Mouse (Mus musculus) midbrain, postnatal 0 days (tissue): ENCODE data around the gene Flt1. TPM values are rescaled to one million over a fixed set of nuclear protein-coding genes. Genes with fewer than 3 reads are reported as not detected.

ENCODE experiments used
- ATAC-seq: fragments of 200-750 bp; cut with Nextera tagmentation; 2 replicates; pipeline ENCODE4 v1.8.0; 2017; ENCODE audit warnings: moderate number of reproducible peaks, mild to moderate bottlenecking, moderate TSS enrichment, moderate library complexity; ENCODE audit not compliant: low FRiP score
- DNase-seq: peaks from one replicate; pipeline ENCODE4 v3.0.0-alpha.2; 2015; ENCODE audit warnings: low spot score
- H3K27ac ChIP-seq: fragments of 300-500 bp; sonication (generic); 2 replicates; pipeline ENCODE4 v1.5.1; 2014; ENCODE audit warnings: low read depth, mild to moderate bottlenecking, low read length, mixed read lengths
- H3K27me3 ChIP-seq: fragments of 300-500 bp; sonication (generic); 2 replicates; pipeline ENCODE4 v1.6.1; 2014; ENCODE audit warnings: low read length, control low read depth, mixed read lengths; ENCODE audit not compliant: insufficient read depth
- H3K36me3 ChIP-seq: fragments of 300-500 bp; sonication (generic); 2 replicates; pipeline ENCODE4 v1.6.1; 2014; ENCODE audit warnings: low read length, control low read depth, mixed read lengths; ENCODE audit not compliant: insufficient read depth
- H3K4me1 ChIP-seq: fragments of 300-500 bp; sonication (generic); 2 replicates; pipeline ENCODE4 v1.6.1; 2014; ENCODE audit warnings: mild to moderate bottlenecking, control low read depth, antibody characterized with exemption, low read length, mixed read lengths; ENCODE audit not compliant: insufficient read depth
- H3K4me2 ChIP-seq: fragments of 300-500 bp; sonication (generic); 2 replicates; pipeline ENCODE4 v1.6.1; 2014; ENCODE audit warnings: low read depth, mild to moderate bottlenecking, low read length, mixed read lengths; ENCODE audit not compliant: poor library complexity, severe bottlenecking
- H3K4me3 ChIP-seq: fragments of 300-500 bp; sonication (generic); 2 replicates; pipeline ENCODE4 v1.5.1; 2014; ENCODE audit warnings: low read depth, mild to moderate bottlenecking, low read length, moderate library complexity
- H3K9ac ChIP-seq: fragments of 300-500 bp; sonication (generic); replicated peaks from 2 replicates; pipeline ENCODE4 v1.6.1; 2014; ENCODE audit warnings: mild to moderate bottlenecking, low read length, moderate library complexity, mixed read lengths; ENCODE audit not compliant: poor library complexity, severe bottlenecking
- H3K9me3 ChIP-seq: fragments of 300-500 bp; sonication (generic); 2 replicates; pipeline ENCODE4 v1.6.1; 2016; ENCODE audit warnings: low read length, control low read depth
- CTCF ChIP-seq: IDR thresholded peaks from 2 replicates; pipeline ENCODE4 v1.5.1; 2016; ENCODE audit warnings: antibody characterized with exemption, mild to moderate bottlenecking
- WGBS: fragments of 180-500 bp; shearing (Covaris S2); extraction: QIAGEN DNeasy Blood & Tissue Kit; methylation state at CpG from one replicate; pipeline ENCODE4 v1.1.7; 2014; 5-methylcytosine and 5-hydroxymethylcytosine counted together
- polyA plus RNA-seq: library from polyadenylated mRNA; unstranded; fragments of >200 nt; fragmentation: Nextera tagmentation; extraction: Ambion mirVana; gene quantifications from 2 replicates; pipeline ENCODE4 v1.2.1, GENCODE M21; 2015
- total RNA-seq: library from RNA; depleted of rRNA; stranded (reverse); fragments of >200 nt; gene quantifications from 2 replicates; pipeline ENCODE4 v1.2.3, GENCODE M21; 2014

Gene Flt1
- total and polyA plus RNA-seq, 2 experiments from 2014 or later, result 9.0 to 15.2 TPM

- H3K27me3 ChIP-seq, result peaks cover 16% of the 10 kb centered on the region
- no peak overlapping the region for H3K9ac ChIP-seq
- H3K27ac ChIP-seq, result no peak overlapping the region
- no peaks in the 10 kb centered on the region for H3K36me3 ChIP-seq
- no peaks in the 10 kb centered on the region for H3K4me1 ChIP-seq
- TF ChIP-seq CTCF, result peak; percentile 43
- ATAC-seq, result no peak
- H3K4me3 ChIP-seq, result no peak overlapping the region
- no peak overlapping the region for H3K4me2 ChIP-seq
- no peak for DNase-seq
- 75% methylated on average over 15 of the region's 15 CpGs for WGBS
- H3K9me3 ChIP-seq, result no peaks in the 10 kb centered on the region
Measured at GRCm38 (mm10) chr5:147716697-147717217, 9.1 kb downstream of the Flt1 start.

- Histone ChIP-seq H3K4me1 (no peaks in the 10 kb centered on the region), H3K9ac (no peak overlapping the region), H3K36me3 (no peaks in the 10 kb centered on the region), H3K27me3 (peaks cover 12% of the 10 kb centered on the region), H3K4me3 (no peak overlapping the region), H3K27ac (no peak overlapping the region), H3K9me3 (no peaks in the 10 kb centered on the region), H3K4me2 (no peak overlapping the region)
- ATAC-seq (no peak), DNase-seq (peak; percentile 26)
- no peak for TF ChIP-seq CTCF
- 74% methylated on average over 9 of the region's 9 CpGs for WGBS
Measured at GRCm38 (mm10) chr5:147716276-147716675, 9.5 kb downstream of the Flt1 start.

- WGBS, result 77% methylated on average over 13 of the region's 13 CpGs
- peaks cover 5% of the 10 kb centered on the region; the same call in 1 of the 2 replicates for H3K27me3 ChIP-seq
- TF ChIP-seq CTCF, result no peak
- no peak for ATAC-seq
- H3K4me2 ChIP-seq, result no peak overlapping the region
- no peaks in the 10 kb centered on the region for H3K9me3 ChIP-seq
- no peak overlapping the region for H3K27ac ChIP-seq
- H3K36me3 ChIP-seq, result no peaks in the 10 kb centered on the region
- H3K9ac ChIP-seq, result no peak overlapping the region
- H3K4me3 ChIP-seq, result no peak overlapping the region
- DNase-seq, result no peak
- H3K4me1 ChIP-seq, result no peaks in the 10 kb centered on the region
Measured at GRCm38 (mm10) chr5:147715391-147715790, 10.4 kb downstream of the Flt1 start.

- no peak overlapping the region for H3K27ac ChIP-seq
- H3K9ac ChIP-seq, result no peak overlapping the region
- DNase-seq (no peak), ATAC-seq (no peak)
- H3K27me3 ChIP-seq, result no peaks in the 10 kb centered on the region
- 81% methylated on average over 4 of the region's 4 CpGs for WGBS
- no peak overlapping the region for H3K4me2 ChIP-seq
- no peaks in the 10 kb centered on the region for H3K4me1 ChIP-seq
- no peaks in the 10 kb centered on the region for H3K36me3 ChIP-seq
- TF ChIP-seq CTCF, result no peak
- H3K4me3 ChIP-seq, result no peak overlapping the region
- no peaks in the 10 kb centered on the region for H3K9me3 ChIP-seq
Measured at GRCm38 (mm10) chr5:147708500-147708899, 17.3 kb downstream of the Flt1 start.

GRCm38 (mm10) chr5:147707479-147707878 lies 18.3 kb downstream of the Flt1 start:
- ATAC-seq (no peak), DNase-seq (no peak)
- no peak for TF ChIP-seq CTCF
- Histone ChIP-seq H3K4me3 (no peak overlapping the region), H3K9ac (no peak overlapping the region), H3K36me3 (no peaks in the 10 kb centered on the region), H3K9me3 (no peaks in the 10 kb centered on the region), H3K4me2 (no peak overlapping the region), H3K27ac (no peak overlapping the region), H3K27me3 (no peaks in the 10 kb centered on the region), H3K4me1 (no peaks in the 10 kb centered on the region)
- 64% methylated on average over 4 of the region's 4 CpGs for WGBS

- no peak for TF ChIP-seq CTCF
- Histone ChIP-seq H3K9ac (no peak overlapping the region), H3K4me2 (no peak overlapping the region), H3K4me3 (no peak overlapping the region), H3K27ac (no peak overlapping the region), H3K4me1 (no peaks in the 10 kb centered on the region), H3K27me3 (no peaks in the 10 kb centered on the region), H3K36me3 (no peaks in the 10 kb centered on the region), H3K9me3 (no peaks in the 10 kb centered on the region)
- ATAC-seq (no peak), DNase-seq (no peak)
- WGBS, result 57% methylated on average over 4 of the region's 4 CpGs
Measured at GRCm38 (mm10) chr5:147704890-147705289, 20.9 kb downstream of the Flt1 start.
